Mouse (Mus musculus): Measurements from ENCODE around the gene Hipk3.

DNA sequence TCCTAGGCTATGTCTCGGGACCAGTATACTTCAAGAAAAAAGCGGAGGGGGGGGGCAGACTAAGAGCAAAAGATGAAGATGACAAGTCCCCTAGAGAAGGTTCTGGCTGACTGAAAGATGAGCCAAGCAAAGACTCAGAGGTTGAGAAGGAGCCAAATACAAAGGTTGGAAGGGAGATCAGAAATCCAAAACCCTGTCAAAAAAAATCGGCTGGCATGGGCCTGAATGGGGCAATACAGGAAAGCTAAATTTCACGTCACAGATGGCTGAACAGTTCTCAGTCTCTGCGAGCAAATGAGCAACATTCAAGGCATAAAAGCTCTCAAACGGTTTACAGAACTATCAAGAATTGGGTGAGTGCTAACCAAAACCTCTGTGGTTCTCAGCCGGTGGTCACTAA, 85.9 kb downstream of the Hipk3 start:
- no peak for TF ChIP-seq GATA1 (IDR thresholded peaks at IDR 0.05; ENCODE audit: low read length)
- TF ChIP-seq TAL1 (IDR thresholded peaks at IDR 0.05; ENCODE audit: low read length): no peak

All from erythroblast, embryonic 14.5 days (primary cell).